Mouse (Mus musculus) MEL (cell line): ENCODE measurements around the gene Tomm5. TPM values are rescaled to one million over a fixed set of nuclear protein-coding genes. Genes with fewer than 3 reads are reported as not detected.

ENCODE experiments used
- DNase-seq: peaks from one replicate; pipeline ENCODE4 v3.0.0; 2011; ENCODE audit warnings: low read depth, low spot score
- H3K27ac ChIP-seq: 2 replicates; pipeline ENCODE4 v1.5.1; 2012; ENCODE audit warnings: low read depth, mild to moderate bottlenecking, control low read depth, low read length, moderate library complexity; ENCODE audit not compliant: control insufficient read depth
- H3K27me3 ChIP-seq, 2 experiments: fragments of 150-350 bp in 1 of 2; sonication (generic) in 1 of 2; 2 replicates each; pipeline ENCODE4 v1.6.1; 2012; ENCODE audit warnings: low read length in 2 of 2, mild to moderate bottlenecking in 2 of 2, improper control_type of control experiment in 1 of 2, moderate library complexity in 1 of 2; ENCODE audit not compliant: insufficient read depth in 2 of 2, control insufficient read depth in 1 of 2
- H3K36me3 ChIP-seq, 2 experiments: 2 replicates each; pipeline ENCODE4 v1.6.1; 2012 to 2014; ENCODE audit warnings: low read length in 2 of 2, improper control_type of control experiment in 1 of 2, inconsistent platforms in 1 of 2, mild to moderate bottlenecking in 1 of 2; ENCODE audit not compliant: insufficient read depth in 2 of 2, control insufficient read depth in 1 of 2
- H3K4me1 ChIP-seq, 2 experiments: fragments of 150-350 bp in 1 of 2; sonication (generic) in 1 of 2; 2 replicates each; pipeline ENCODE4 v1.6.1; 2012; ENCODE audit warnings: low read length in 2 of 2, improper control_type of control experiment in 1 of 2, mild to moderate bottlenecking in 1 of 2; ENCODE audit not compliant: insufficient read depth in 2 of 2, control insufficient read depth in 1 of 2
- H3K4me3 ChIP-seq, 2 experiments: fragments of 150-350 bp in 1 of 2; sonication (generic) in 1 of 2; 2 replicates each; pipeline ENCODE4 v1.5.1; 2012; ENCODE audit warnings: low read depth in 2 of 2, low read length in 2 of 2, mild to moderate bottlenecking in 2 of 2, moderate library complexity in 2 of 2, control low read depth in 1 of 2, improper control_type of control experiment in 1 of 2; ENCODE audit not compliant: control insufficient read depth in 1 of 2, insufficient read depth in 1 of 2
- H3K79me2 ChIP-seq: 2 replicates; pipeline ENCODE4 v1.6.1; 2012; ENCODE audit warnings: mild to moderate bottlenecking, low read length, moderate library complexity; ENCODE audit not compliant: control insufficient read depth, poor library complexity, insufficient read depth
- H3K9ac ChIP-seq: 2 replicates; pipeline ENCODE4 v1.6.1; 2012; ENCODE audit warnings: low read depth, mild to moderate bottlenecking, control low read depth, low read length, moderate library complexity; ENCODE audit not compliant: control insufficient read depth, poor library complexity, severe bottlenecking
- H3K9me3 ChIP-seq: fragments of 150-350 bp; sonication (generic); replicated peaks from 2 replicates; pipeline ENCODE4 v1.6.1; 2012; ENCODE audit warnings: mild to moderate bottlenecking, low read length, improper control_type of control experiment, moderate library complexity; ENCODE audit not compliant: insufficient read depth
- CHD1 ChIP-seq: IDR thresholded peaks from 2 replicates; pipeline ENCODE4 v1.6.1; 2012; ENCODE audit warnings: low read depth, mild to moderate bottlenecking, inconsistent platforms, low read length, improper control_type of control experiment
- CTCF ChIP-seq, 3 experiments: IDR thresholded peaks in 2 of 3; conservative IDR thresholded peaks in 1 of 3; 2 replicates each; pipeline ENCODE4 v1.5.1; 2011 to 2012; ENCODE audit warnings: low read length in 3 of 3, low read depth in 2 of 3, mild to moderate bottlenecking in 2 of 3, improper control_type of control experiment in 1 of 3, inconsistent platforms in 1 of 3, mixed read lengths in 1 of 3, moderate library complexity in 1 of 3; ENCODE audit not compliant: control insufficient read depth in 1 of 3, insufficient read depth in 1 of 3, poor library complexity in 1 of 3, severe bottlenecking in 1 of 3
- E2F4 ChIP-seq: IDR thresholded peaks from 2 replicates; pipeline ENCODE4 v1.6.1; 2011; ENCODE audit warnings: low read depth, low read length, improper control_type of control experiment, borderline replicate concordance
- EP300 ChIP-seq, 2 experiments: IDR thresholded peaks; 2 replicates each; pipeline ENCODE4 v1.6.1; 2011; ENCODE audit warnings: improper control_type of control experiment in 2 of 2, low read length in 2 of 2, low read depth in 1 of 2, mild to moderate bottlenecking in 1 of 2
- ETS1 ChIP-seq: IDR thresholded peaks from 2 replicates; pipeline ENCODE4 v1.6.1; 2012; ENCODE audit warnings: low read depth, mild to moderate bottlenecking, inconsistent platforms, low read length, improper control_type of control experiment, moderate library complexity
- GATA1 ChIP-seq: IDR thresholded peaks from 2 replicates; pipeline ENCODE4 v1.6.1; 2011; ENCODE audit warnings: low read depth, low read length, improper control_type of control experiment
- HCFC1 ChIP-seq: IDR thresholded peaks from 2 replicates; pipeline ENCODE4 v1.6.1; 2012; ENCODE audit warnings: low read depth, mild to moderate bottlenecking, inconsistent platforms, low read length, improper control_type of control experiment, moderate library complexity
- JUND ChIP-seq: IDR thresholded peaks from 2 replicates; pipeline ENCODE4 v1.6.1; 2011; ENCODE audit warnings: low read depth, mild to moderate bottlenecking, improper control_type of control experiment, low read length
- MEF2A ChIP-seq: IDR thresholded peaks from 2 replicates; pipeline ENCODE4 v1.6.1; 2014; ENCODE audit warnings: low read depth, mild to moderate bottlenecking, inconsistent platforms, low read length, improper control_type of control experiment; ENCODE audit not compliant: poor library complexity, insufficient replicate concordance, severe bottlenecking; ENCODE audit errors: extremely low read depth
- MXI1 ChIP-seq: IDR thresholded peaks from 2 replicates; pipeline ENCODE4 v1.6.1; 2011; ENCODE audit warnings: mild to moderate bottlenecking, low read depth, low read length, improper control_type of control experiment
- MYB ChIP-seq: IDR thresholded peaks from 2 replicates; pipeline ENCODE4 v1.6.1; 2011; ENCODE audit warnings: mild to moderate bottlenecking, low read depth, low read length, improper control_type of control experiment
- NRF1 ChIP-seq: IDR thresholded peaks from 2 replicates; pipeline ENCODE4 v1.6.1; 2014; ENCODE audit warnings: low read depth, mild to moderate bottlenecking, inconsistent platforms, low read length, improper control_type of control experiment, moderate library complexity; ENCODE audit not compliant: poor library complexity, insufficient read depth, severe bottlenecking
- RCOR1 ChIP-seq: IDR thresholded peaks from 2 replicates; pipeline ENCODE4 v1.6.1; 2012; ENCODE audit warnings: low read depth, mild to moderate bottlenecking, inconsistent platforms, low read length, improper control_type of control experiment
- SIN3A ChIP-seq: IDR thresholded peaks from 2 replicates; pipeline ENCODE4 v1.6.1; 2012; ENCODE audit warnings: low read length, improper control_type of control experiment, inconsistent platforms
- TAL1 ChIP-seq: IDR thresholded peaks from 2 replicates; pipeline ENCODE4 v1.6.1; 2012; ENCODE audit warnings: mild to moderate bottlenecking, inconsistent platforms, low read length, moderate library complexity, mixed read lengths
- TBP ChIP-seq: IDR thresholded peaks from 2 replicates; pipeline ENCODE4 v1.8.0; 2011; ENCODE audit warnings: low read depth, low read length, improper control_type of control experiment
- TCF12 ChIP-seq: IDR thresholded peaks from 2 replicates; pipeline ENCODE4 v1.6.1; 2014; ENCODE audit warnings: low read depth, mild to moderate bottlenecking, inconsistent platforms, low read length, improper control_type of control experiment, moderate library complexity
- USF1 ChIP-seq: IDR thresholded peaks from 2 replicates; pipeline ENCODE4 v1.6.1; 2014; ENCODE audit warnings: low read depth, mild to moderate bottlenecking, inconsistent platforms, low read length, improper control_type of control experiment, moderate library complexity
- USF2 ChIP-seq, 2 experiments: IDR thresholded peaks; 2 replicates each; pipeline ENCODE4 v1.6.1; 2011 to 2012; ENCODE audit warnings: improper control_type of control experiment in 2 of 2, low read length in 2 of 2, borderline replicate concordance in 1 of 2, inconsistent platforms in 1 of 2, low read depth in 1 of 2, mild to moderate bottlenecking in 1 of 2; ENCODE audit not compliant: insufficient read depth in 1 of 2
- ZC3H11A ChIP-seq: IDR thresholded peaks from 2 replicates; pipeline ENCODE4 v1.6.1; 2012; ENCODE audit warnings: low read depth, mild to moderate bottlenecking, inconsistent platforms, low read length, improper control_type of control experiment
- ZNF384 ChIP-seq: IDR thresholded peaks from 2 replicates; pipeline ENCODE4 v1.6.1; 2012; ENCODE audit warnings: low read depth, mild to moderate bottlenecking, inconsistent platforms, low read length, improper control_type of control experiment
- polyA plus RNA-seq, 2 experiments: library from polyadenylated mRNA; stranded (reverse) in 1 of 2; unstranded in 1 of 2; fragments of >175 nt in 1 of 2; fragments of >200 nt in 1 of 2; gene quantifications; 2 replicates each; pipeline versions ENCODE4 v1.2.1 to v1.2.4; 2012; ENCODE audit warnings: low replicate concordance in 2 of 2, low read depth in 1 of 2; ENCODE audit not compliant: insufficient read length in 2 of 2, insufficient read depth in 1 of 2, missing spikeins in 1 of 2
- total RNA-seq: library from RNA; depleted of rRNA; stranded (reverse); fragments of 300-350 nt; gene quantifications from 2 replicates; pipeline ENCODE4 v1.2.3, GENCODE M21; 2012

The Tomm5 gene
- total and polyA plus RNA-seq, 3 experiments, result 309 to 639 TPM; not detected in 1

- Histone ChIP-seq H3K27me3 (no peaks in the 10 kb centered on the region), H3K79me2 (no peaks in the 10 kb centered on the region), H3K9ac (no peak overlapping the region), H3K36me3 (peaks cover 0 to 13% of the 10 kb centered on the region in 2 experiments; a peak in 2 of 4 replicates), H3K4me1 (peaks cover 4 to 17% of the 10 kb centered on the region in 2 experiments), H3K9me3 (no peaks in the 10 kb centered on the region), H3K27ac (peak overlapping the region; percentile 21; the same call in 1 of the 2 replicates), H3K4me3 (no peak overlapping the region)
- TF ChIP-seq TAL1, result peak; percentile 56
- TF ChIP-seq TCF12, result peak; percentile 83
- peak; percentile 84 to 91 for TF ChIP-seq EP300 (IDR thresholded peaks at IDR 0.05; ENCODE audit: low read depth in 1 of 2, low read length in 2 of 2)
- no peak for TF ChIP-seq MEF2A
- peak; percentile 80 for TF ChIP-seq RCOR1
- TF ChIP-seq USF2 (IDR thresholded peaks at IDR 0.05; ENCODE audit: borderline replicate concordance in 1 of 2, insufficient read depth in 1 of 2, low read depth in 1 of 2, low read length in 2 of 2), result no peak
- no peak for TF ChIP-seq JUND
- TF ChIP-seq ETS1, result 0 out of 2 replicates have a peak, but pooled peaks have one; percentile 15
- no peak for TF ChIP-seq CHD1
- no peak for TF ChIP-seq CTCF (IDR thresholded peaks at IDR 0.05 in 2 of 3, conservative IDR thresholded peaks at IDR 0.05 in 1 of 3; ENCODE audit: control insufficient read depth in 1 of 3, insufficient read depth in 1 of 3, low read depth in 2 of 3, low read length in 3 of 3, poor library complexity in 1 of 3, severe bottlenecking in 1 of 3)
- TF ChIP-seq GATA1, result peak; percentile 85
- TF ChIP-seq ZNF384, result peak; percentile 90
- TF ChIP-seq MXI1, result no peak; the same call in 1 of the 2 replicates
- peak; percentile 29; the same call in 1 of the 2 replicates for TF ChIP-seq SIN3A
- peak; percentile 74 for TF ChIP-seq MYB
- peak; percentile 67 for DNase-seq
Observed at GRCm38 (mm10) chr4:45073544-45073943, 34.4 kb downstream of the Tomm5 start.

GRCm38 (mm10) chr4:45072261-45072973 lies 35.5 kb downstream of the Tomm5 start:
- Histone ChIP-seq H3K27ac (no peak overlapping the region), H3K79me2 (no peaks in the 10 kb centered on the region), H3K36me3 (peaks cover 0 to 13% of the 10 kb centered on the region in 2 experiments; a peak in 2 of 4 replicates), H3K4me3 (no peak overlapping the region), H3K27me3 (no peaks in the 10 kb centered on the region), H3K9ac (no peak overlapping the region), H3K4me1 (peaks cover 4 to 17% of the 10 kb centered on the region in 2 experiments), H3K9me3 (no peaks in the 10 kb centered on the region)
- no peak for TF ChIP-seq ZC3H11A
- TF ChIP-seq RCOR1, result no peak
- TF ChIP-seq HCFC1, result no peak
- TF ChIP-seq CTCF (IDR thresholded peaks at IDR 0.05 in 2 of 3, conservative IDR thresholded peaks at IDR 0.05 in 1 of 3; ENCODE audit: control insufficient read depth in 1 of 3, insufficient read depth in 1 of 3, low read depth in 2 of 3, low read length in 3 of 3, poor library complexity in 1 of 3, severe bottlenecking in 1 of 3), result no peak
- no peak for TF ChIP-seq TBP
- TF ChIP-seq USF2 (IDR thresholded peaks at IDR 0.05; ENCODE audit: borderline replicate concordance in 1 of 2, insufficient read depth in 1 of 2, low read depth in 1 of 2, low read length in 2 of 2), result no peak
- no peak for TF ChIP-seq E2F4
- TF ChIP-seq MEF2A, result no peak
- TF ChIP-seq USF1, result no peak
- TF ChIP-seq NRF1, result no peak
- no peak for TF ChIP-seq GATA1
- TF ChIP-seq TCF12, result no peak
- DNase-seq, result no peak
